Mouse (Mus musculus) olfactory bulb, adult 2 months (tissue): ENCODE measurements at regions not wholly inside any gene's neighbourhood (a gene's known extent, or its start where the extent isn't known, plus 50 kb on each side); places are given as distances from the start of the nearest gene placed in this dataset.

Experiments used
- H3K27ac ChIP-seq: fragments of 200-500 bp; 2 replicates; pipeline ENCODE4 v1.5.1; 2012; ENCODE audit warnings: low read depth, low read length; ENCODE audit not compliant: insufficient read depth
- H3K4me1 ChIP-seq: fragments of 200-500 bp; 2 replicates; pipeline ENCODE4 v1.6.1; 2012; ENCODE audit warnings: low read length; ENCODE audit not compliant: control insufficient read depth, insufficient read depth
- H3K4me3 ChIP-seq: fragments of 200-500 bp; 2 replicates; pipeline ENCODE4 v1.5.1; 2012; ENCODE audit warnings: mild to moderate bottlenecking, low read depth, low read length, moderate library complexity; ENCODE audit not compliant: insufficient read depth
- CTCF ChIP-seq: fragments of 200-500 bp; IDR thresholded peaks from 2 replicates; pipeline ENCODE4 v1.5.1; 2012; ENCODE audit warnings: low read depth, mild to moderate bottlenecking, low read length, moderate library complexity; ENCODE audit not compliant: insufficient read depth
- POLR2A ChIP-seq: fragments of 200-500 bp; IDR thresholded peaks from 2 replicates; pipeline ENCODE4 v1.6.1; 2012; ENCODE audit warnings: mild to moderate bottlenecking, low read depth, low read length, moderate library complexity; ENCODE audit not compliant: insufficient read depth
- WGBS: fragments of 180-500 bp; shearing (Covaris S2); methylation state at CpG from one replicate; pipeline ENCODE4 v1.1.7; 2018; 5-methylcytosine and 5-hydroxymethylcytosine counted together

- Histone ChIP-seq H3K4me1 (no peaks in the 10 kb centered on the region), H3K27ac (no peak overlapping the region), H3K4me3 (no peak overlapping the region)
- TF ChIP-seq POLR2A, result no peak
- TF ChIP-seq CTCF, result no peak
- 71% methylated on average over 5 of the region's 5 CpGs for WGBS
These were observed 98.1 kb upstream of the Mpp6 start for GRCm38 (mm10) chr6:50011746-50012453.

GRCm38 (mm10) chr6:50013067-50013466 lies 97.0 kb upstream of the Mpp6 start:
- 69% methylated on average over 5 of the region's 5 CpGs for WGBS

GRCm38 (mm10) chr6:50013842-50014241 lies 96.2 kb upstream of the Mpp6 start:
- H3K27ac ChIP-seq, result no peak overlapping the region
- TF ChIP-seq CTCF (no peak), POLR2A (no peak)
- WGBS, result 91% methylated on average over 7 of the region's 7 CpGs
- no peaks in the 10 kb centered on the region for H3K4me1 ChIP-seq
- H3K4me3 ChIP-seq, result no peak overlapping the region

More at GRCm38 (mm10) chr6:50013067-50013466, 97.0 kb upstream of the Mpp6 start:
- H3K4me1 ChIP-seq, result no peaks in the 10 kb centered on the region
- no peak overlapping the region for H3K27ac ChIP-seq
- TF ChIP-seq CTCF (no peak), POLR2A (no peak)
- H3K4me3 ChIP-seq, result no peak overlapping the region

GRCm38 (mm10) chr6:50027981-50028380 lies 82.1 kb upstream of the Mpp6 start:
- Histone ChIP-seq H3K27ac (no peak overlapping the region), H3K4me3 (no peak overlapping the region), H3K4me1 (peaks cover 2% of the 10 kb centered on the region)
- WGBS, result 94% methylated on average over 6 of the region's 6 CpGs
- no peak for TF ChIP-seq POLR2A
- TF ChIP-seq CTCF, result no peak

- TF ChIP-seq POLR2A, result no peak
- no peak for TF ChIP-seq CTCF
- Histone ChIP-seq H3K27ac (no peak overlapping the region), H3K4me3 (no peak overlapping the region), H3K4me1 (peaks cover 8% of the 10 kb centered on the region)
- 78% methylated on average over 10 of the region's 10 CpGs for WGBS
These were observed 80.0 kb upstream of the Mpp6 start for GRCm38 (mm10) chr6:50029895-50030515.

- WGBS, result 73% methylated on average over 5 of the region's 5 CpGs
- TF ChIP-seq CTCF (no peak), POLR2A (no peak)
- H3K4me3 ChIP-seq, result no peak overlapping the region
- H3K4me1 ChIP-seq, result peaks cover 8% of the 10 kb centered on the region
- H3K27ac ChIP-seq, result no peak overlapping the region
These were observed 78.7 kb upstream of the Mpp6 start for GRCm38 (mm10) chr6:50031356-50031755.

GRCm38 (mm10) chr6:50032894-50033595 lies 77.0 kb upstream of the Mpp6 start:
- Histone ChIP-seq H3K4me3 (no peak overlapping the region), H3K4me1 (peaks cover 8% of the 10 kb centered on the region), H3K27ac (peak overlapping the region; percentile 58; the same call in 1 of the 2 replicates)
- WGBS, result 42% methylated on average over 15 of the region's 15 CpGs
- TF ChIP-seq CTCF (no peak), POLR2A (no peak)

- H3K4me3 ChIP-seq, result no peak overlapping the region
- WGBS, result 67% methylated on average over 4 of the region's 4 CpGs
These were observed 72.4 kb upstream of the Mpp6 start for GRCm38 (mm10) chr6:50037614-50038013.

GRCm38 (mm10) chr6:50038369-50038768 lies 71.7 kb upstream of the Mpp6 start:
- TF ChIP-seq CTCF (no peak), POLR2A (no peak)
- Histone ChIP-seq H3K4me1 (peaks cover 3% of the 10 kb centered on the region; the same call in 1 of the 2 replicates), H3K4me3 (no peak overlapping the region), H3K27ac (no peak overlapping the region)
- 80% methylated on average over 3 of the region's 3 CpGs for WGBS

More at GRCm38 (mm10) chr6:50037614-50038013, 72.4 kb upstream of the Mpp6 start:
- peaks cover 8% of the 10 kb centered on the region for H3K4me1 ChIP-seq
- TF ChIP-seq POLR2A, result no peak
- H3K27ac ChIP-seq, result no peak overlapping the region
